Comparison of ENCODE assay signal across 8 mouse cellular contexts in genomic region chr10:91270268-91270954, GRCm38 (mm10).
DNase-seq lines count a peak whose midpoint lies in the region; ATAC-seq and TF ChIP-seq lines count a peak whose summit lies in the region.

No protein-coding gene starts in this region.

- H3K9ac ChIP-seq in forebrain, embryonic 11.5 days (ENCODE audit: low read length) = no peak overlapping the region; the same call in 1 of the 2 replicates
- no peak overlapping the region for H3K9ac ChIP-seq in lung, postnatal 0 days (replicated peaks; ENCODE audit: low read depth)

- intact Hi-C loops in heart, postnatal 10 days (cut with DNase I) = loop anchor here (5.0 to 10.0 kb wide), 2 partner anchors 1034 to 1382 kb away; no protein-coding TSS in a partner anchor

- H3K27me3 ChIP-seq in G1E (ENCODE audit: insufficient read depth, low read length) = no peaks in the 10 kb centered on the region
- no peaks in the 10 kb centered on the region for H3K27me3 ChIP-seq in forebrain, embryonic 11.5 days (ENCODE audit: control insufficient read depth, insufficient read depth, low read length)
- H3K27me3 ChIP-seq in lung, postnatal 0 days (replicated peaks; ENCODE audit: insufficient read depth, low read length) = no peaks in the 10 kb centered on the region

- ATAC-seq in G1E (ENCODE audit: extremely low read depth, insufficient number of reproducible peaks, low FRiP score, poor library complexity, severe bottlenecking) = peak; percentile 87
- ATAC-seq in forebrain, embryonic 11.5 days (replicated peaks; ENCODE audit: low FRiP score) = peak; percentile 78
- ATAC-seq in lung, postnatal 0 days = peak; percentile 79

- no peaks in the 10 kb centered on the region for H3K9me3 ChIP-seq in G1E (replicated peaks)
- no peaks in the 10 kb centered on the region for H3K9me3 ChIP-seq in forebrain, embryonic 11.5 days (ENCODE audit: control insufficient read depth, low read length)
- no peaks in the 10 kb centered on the region for H3K9me3 ChIP-seq in lung, postnatal 0 days (ENCODE audit: low read length)

- peak; percentile 71 for DNase-seq in G1E (ENCODE audit: low spot score)
- DNase-seq in c-Kit-positive CD71-positive TER-119-positive erythroid progenitor cells, embryonic 14.5 days (ENCODE audit: low spot score) = peak; percentile 68
- DNase-seq in forebrain, embryonic 11.5 days (ENCODE audit: low spot score) = peak; percentile 89
- DNase-seq in heart, postnatal 10 days = peak; percentile 70 to 82
- DNase-seq in kidney, postnatal 25 days = peak; percentile 71
- peak; percentile 86 for DNase-seq in lung, postnatal 0 days (ENCODE audit: low spot score)
- DNase-seq in ovary, postnatal 10 days (ENCODE audit: low spot score) = peak; percentile 14
- DNase-seq in thymus, postnatal 14 days = peak; percentile 92

- 21% methylated on average over 13 of the region's 14 CpGs for WGBS in forebrain, embryonic 11.5 days
- 7% methylated on average over 14 of the region's 14 CpGs for WGBS in lung, postnatal 0 days

- no peaks in the 10 kb centered on the region for H3K36me3 ChIP-seq in G1E (replicated peaks)
- H3K36me3 ChIP-seq in forebrain, embryonic 11.5 days (ENCODE audit: control insufficient read depth, insufficient read depth, low read length) = no peaks in the 10 kb centered on the region
- no peaks in the 10 kb centered on the region for H3K36me3 ChIP-seq in lung, postnatal 0 days (ENCODE audit: insufficient read depth, low read length)

- TF ChIP-seq EP300 in lung, postnatal 0 days (IDR thresholded peaks at IDR 0.05) = no peak

- TF ChIP-seq CTCF in G1E (IDR thresholded peaks at IDR 0.05; ENCODE audit: low read depth, low read length) = 0 out of 2 replicates have a peak, but pooled peaks have one; percentile 22
- TF ChIP-seq CTCF in lung, postnatal 0 days (IDR thresholded peaks at IDR 0.05) = peak; percentile 82

- peak overlapping the region; percentile 2; the same call in 1 of the 2 replicates for H3K4me2 ChIP-seq in forebrain, embryonic 11.5 days (ENCODE audit: low read depth, low read length, severe bottlenecking)
- H3K4me2 ChIP-seq in lung, postnatal 0 days (replicated peaks; ENCODE audit: low read depth, low read length) = peak overlapping the region; percentile 37

- H3K27ac ChIP-seq in forebrain, embryonic 11.5 days (ENCODE audit: low read depth, low read length) = no peak overlapping the region
- H3K27ac ChIP-seq in lung, postnatal 0 days (ENCODE audit: low read length) = no peak overlapping the region

- peaks cover 15% of the 10 kb centered on the region for H3K4me1 ChIP-seq in G1E (ENCODE audit: insufficient read depth, low read depth, low read length)
- no peaks in the 10 kb centered on the region; the same call in 1 of the 2 replicates for H3K4me1 ChIP-seq in forebrain, embryonic 11.5 days (replicated peaks; ENCODE audit: control insufficient read depth, insufficient read depth, low read length)
- no peaks in the 10 kb centered on the region for H3K4me1 ChIP-seq in lung, postnatal 0 days (ENCODE audit: insufficient read depth, low read depth, low read length)

- peak overlapping the region; percentile 20; the same call in 1 of the 2 replicates for H3K4me3 ChIP-seq in G1E (ENCODE audit: low read depth, low read length)
- H3K4me3 ChIP-seq in forebrain, embryonic 11.5 days (ENCODE audit: low read depth, low read length) = no peak overlapping the region
- no peak overlapping the region; the same call in 1 of the 2 replicates for H3K4me3 ChIP-seq in lung, postnatal 0 days (ENCODE audit: low read depth, low read length)

Comparison
In these comparisons a context has a peak if more than half of its experiments do, and no peak if none do; other contexts are left out.
1. DNase-seq: peak in every context shown above with its lines; median percentile 92 in thymus, postnatal 14 days; 89 in forebrain, embryonic 11.5 days; 86 in lung, postnatal 0 days; 76 in heart, postnatal 10 days; 71 in G1E; 71 in kidney, postnatal 25 days; 68 in c-Kit-positive CD71-positive TER-119-positive erythroid progenitor cells, embryonic 14.5 days; 14 in ovary, postnatal 10 days.